Mouse (Mus musculus): ENCODE measurements around the gene Mef2a.

DNA sequence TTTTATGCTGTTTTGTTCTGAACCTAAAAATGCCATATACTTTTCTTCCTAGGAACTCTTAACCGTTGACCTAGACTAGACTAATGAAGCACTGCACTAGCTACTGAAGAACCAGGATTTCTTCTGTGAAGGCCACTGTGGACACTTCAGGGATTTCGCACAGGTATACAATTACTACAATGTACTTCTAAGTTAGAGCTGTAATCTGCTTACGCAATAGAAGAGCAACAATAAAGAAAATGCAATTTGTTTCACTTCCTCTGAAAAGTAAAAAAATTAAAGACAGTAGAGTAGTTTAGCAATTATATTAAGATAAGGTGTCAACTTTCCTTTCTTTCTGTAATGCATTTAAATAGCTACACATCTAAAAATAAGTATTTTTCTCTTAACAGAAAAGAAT lies 65.6 kb downstream of the Mef2a start:
- TF ChIP-seq CTCF (conservative IDR thresholded peaks at IDR 0.05; ENCODE audit: insufficient read depth, insufficient read length, low read depth, low read length): no peak
- no peak for TF ChIP-seq POLR2A (IDR thresholded peaks at IDR 0.05; ENCODE audit: low read depth, low read length)
